Mouse (Mus musculus): Measurements from ENCODE around the gene Spcs2. TPM values are rescaled to one million over a fixed set of nuclear protein-coding genes. Genes with fewer than 3 reads are reported as not detected.
A peak's percentile ranks its signal among the peaks of the same experiment; 100 is the strongest.

Spcs2 gene
- polyA plus RNA-seq, 1 experiment from 2014 or later, result 340 TPM

DNA sequence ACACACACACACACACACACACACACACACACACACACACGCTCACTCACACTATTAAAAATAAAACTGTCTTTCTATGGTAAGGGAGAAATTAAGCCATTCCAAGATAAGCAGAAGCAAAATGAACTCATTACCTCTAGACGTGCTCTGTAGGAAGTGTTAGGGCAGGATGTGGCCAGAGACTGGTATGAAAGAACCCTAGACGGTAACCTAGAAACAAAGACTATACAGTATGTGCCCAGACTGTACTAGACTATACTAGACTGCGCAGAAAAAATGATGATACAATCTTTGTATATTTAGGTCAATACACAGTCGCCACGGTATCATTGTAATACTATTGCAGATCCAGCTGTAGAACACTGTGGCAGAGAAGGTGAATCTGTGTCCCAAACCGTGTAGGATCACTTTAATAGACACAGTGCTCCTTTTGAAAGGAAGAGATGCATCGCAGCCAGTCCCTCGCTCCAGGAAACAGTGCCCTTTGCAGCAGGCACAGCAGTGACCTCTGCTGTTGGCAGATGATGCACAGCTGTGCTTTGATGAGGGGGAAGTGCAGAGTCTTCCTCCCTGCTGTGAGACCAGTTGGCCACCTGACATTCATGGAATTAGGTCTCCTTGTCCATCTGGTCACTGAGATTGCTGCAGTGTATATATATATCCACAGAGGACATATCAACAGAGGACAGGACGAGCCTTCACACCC is 26.1 kb upstream of the Spcs2 start:
- H3K4me3 ChIP-seq (replicated peaks; ENCODE audit: low read depth, low read length), result no peak overlapping the region
- H3K4me2 ChIP-seq (ENCODE audit: low read length), result no peak overlapping the region
- no peaks in the 10 kb centered on the region for H3K9me3 ChIP-seq (replicated peaks; ENCODE audit: low read length)
- peak; percentile 50 for TF ChIP-seq CTCF (IDR thresholded peaks at IDR 0.05; ENCODE audit: low read depth)
- H3K36me3 ChIP-seq (ENCODE audit: insufficient read depth, low read length), result no peaks in the 10 kb centered on the region
- H3K9ac ChIP-seq (ENCODE audit: low read depth, low read length), result no peak overlapping the region
- H3K4me1 ChIP-seq (replicated peaks; ENCODE audit: insufficient read depth, low read length), result no peaks in the 10 kb centered on the region
- DNase-seq (ENCODE audit: low spot score), result no peak
- ATAC-seq (replicated peaks; ENCODE audit: low FRiP score, low read depth), result no peak
- H3K27me3 ChIP-seq (ENCODE audit: insufficient read depth, low read length), result no peaks in the 10 kb centered on the region
- WGBS, result 41% methylated on average over 10 of the region's 10 CpGs
- H3K27ac ChIP-seq, result no peak overlapping the region

GRCm38 (mm10) chr7:99887743-99888142 is 24.5 kb upstream of the Spcs2 start:
- no peak overlapping the region for H3K27ac ChIP-seq
- no peak overlapping the region for H3K9ac ChIP-seq (ENCODE audit: low read depth, low read length)
- no peak overlapping the region for H3K4me2 ChIP-seq (ENCODE audit: low read length)
- no peak for DNase-seq (ENCODE audit: low spot score)
- TF ChIP-seq CTCF (IDR thresholded peaks at IDR 0.05; ENCODE audit: low read depth), result no peak
- no peak overlapping the region for H3K4me3 ChIP-seq (replicated peaks; ENCODE audit: low read depth, low read length)
- no peaks in the 10 kb centered on the region for H3K4me1 ChIP-seq (replicated peaks; ENCODE audit: insufficient read depth, low read length)
- H3K36me3 ChIP-seq (ENCODE audit: insufficient read depth, low read length), result no peaks in the 10 kb centered on the region
- no peaks in the 10 kb centered on the region for H3K9me3 ChIP-seq (replicated peaks; ENCODE audit: low read length)
- no peak for ATAC-seq (replicated peaks; ENCODE audit: low FRiP score, low read depth)
- no peaks in the 10 kb centered on the region for H3K27me3 ChIP-seq (ENCODE audit: insufficient read depth, low read length)

- Histone ChIP-seq H3K4me1 (replicated peaks; ENCODE audit: insufficient read depth, low read length) (no peaks in the 10 kb centered on the region), H3K4me3 (replicated peaks; ENCODE audit: low read depth, low read length) (no peak overlapping the region), H3K27me3 (ENCODE audit: insufficient read depth, low read length) (no peaks in the 10 kb centered on the region), H3K4me2 (ENCODE audit: low read length) (no peak overlapping the region), H3K9ac (ENCODE audit: low read depth, low read length) (no peak overlapping the region), H3K27ac (no peak overlapping the region), H3K9me3 (replicated peaks; ENCODE audit: low read length) (no peaks in the 10 kb centered on the region), H3K36me3 (ENCODE audit: insufficient read depth, low read length) (no peaks in the 10 kb centered on the region)
- DNase-seq (ENCODE audit: low spot score) (no peak), ATAC-seq (replicated peaks; ENCODE audit: low FRiP score, low read depth) (no peak)
- no peak for TF ChIP-seq CTCF (IDR thresholded peaks at IDR 0.05; ENCODE audit: low read depth)
- WGBS, result 79% methylated on average over 2 of the region's 2 CpGs
These were observed 24.0 kb upstream of the Spcs2 start for GRCm38 (mm10) chr7:99887230-99887735.

- TF ChIP-seq CTCF (IDR thresholded peaks at IDR 0.05; ENCODE audit: low read depth), result no peak
- no peak for DNase-seq (ENCODE audit: low spot score)
These were observed 15.0 kb upstream of the Spcs2 start for GRCm38 (mm10) chr7:99878254-99878653.

DNA sequence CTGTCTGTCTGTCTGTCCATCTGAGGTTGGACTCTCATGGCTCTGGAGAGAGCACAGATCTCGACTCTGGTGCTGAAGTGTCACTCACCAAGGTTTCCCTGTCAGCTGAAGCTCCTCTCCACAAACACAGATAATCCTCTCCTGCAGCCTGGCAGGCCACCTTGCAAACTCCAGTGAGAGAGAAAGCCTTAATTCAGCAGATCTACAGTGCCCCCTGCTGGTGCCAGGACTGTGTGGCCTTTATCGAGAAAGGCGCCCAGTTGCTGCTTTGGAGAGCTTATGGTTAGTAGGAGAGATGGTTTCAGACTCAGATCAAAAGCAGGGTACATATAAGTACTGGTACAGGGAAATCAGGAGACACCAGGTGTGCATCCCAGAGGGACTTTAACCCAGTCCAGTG is 13.1 kb upstream of the Spcs2 start:
- no peaks in the 10 kb centered on the region for H3K9me3 ChIP-seq (replicated peaks; ENCODE audit: low read length)
- ATAC-seq (replicated peaks; ENCODE audit: low FRiP score, low read depth) (no peak), DNase-seq (ENCODE audit: low spot score) (peak; percentile 83)
- no peak overlapping the region for H3K27ac ChIP-seq
- H3K4me1 ChIP-seq (replicated peaks; ENCODE audit: insufficient read depth, low read length), result no peaks in the 10 kb centered on the region
- WGBS, result 0% methylated on average over 3 of the region's 3 CpGs
- H3K27me3 ChIP-seq (ENCODE audit: insufficient read depth, low read length), result no peaks in the 10 kb centered on the region
- no peak overlapping the region for H3K4me2 ChIP-seq (ENCODE audit: low read length)
- H3K9ac ChIP-seq (ENCODE audit: low read depth, low read length), result no peak overlapping the region
- no peak overlapping the region for H3K4me3 ChIP-seq (replicated peaks; ENCODE audit: low read depth, low read length)
- H3K36me3 ChIP-seq (ENCODE audit: insufficient read depth, low read length), result no peaks in the 10 kb centered on the region
- peak; percentile 95 for TF ChIP-seq CTCF (IDR thresholded peaks at IDR 0.05; ENCODE audit: low read depth)

More at GRCm38 (mm10) chr7:99878254-99878653, 15.0 kb upstream of the Spcs2 start:
- Histone ChIP-seq H3K36me3 (ENCODE audit: insufficient read depth, low read length) (no peaks in the 10 kb centered on the region), H3K27ac (no peak overlapping the region), H3K4me2 (ENCODE audit: low read length) (no peak overlapping the region), H3K9me3 (replicated peaks; ENCODE audit: low read length) (no peaks in the 10 kb centered on the region), H3K4me3 (replicated peaks; ENCODE audit: low read depth, low read length) (no peak overlapping the region), H3K27me3 (ENCODE audit: insufficient read depth, low read length) (no peaks in the 10 kb centered on the region), H3K9ac (ENCODE audit: low read depth, low read length) (no peak overlapping the region), H3K4me1 (replicated peaks; ENCODE audit: insufficient read depth, low read length) (no peaks in the 10 kb centered on the region)
- 72% methylated on average over 2 of the region's 2 CpGs for WGBS
- no peak for ATAC-seq (replicated peaks; ENCODE audit: low FRiP score, low read depth)

DNA sequence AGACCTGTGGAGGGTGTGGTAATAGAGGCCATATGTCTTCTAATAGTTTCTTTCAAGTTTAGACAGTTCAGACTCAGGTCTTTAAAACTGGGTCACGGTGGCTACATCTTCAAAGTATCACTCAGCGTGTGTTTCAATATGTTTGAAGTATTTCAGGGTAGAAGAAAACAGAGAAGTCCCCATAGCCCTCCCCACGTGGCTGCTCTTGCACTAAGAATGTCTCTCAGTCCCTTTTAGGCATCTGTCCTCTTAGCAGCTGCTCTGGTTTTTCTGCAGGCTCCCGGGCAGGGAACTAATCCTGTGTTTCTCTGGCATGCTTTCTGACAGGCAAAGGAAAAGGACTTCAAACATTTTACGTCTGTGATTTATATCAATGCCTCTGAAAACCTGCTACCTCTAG is 12.6 kb upstream of the Spcs2 start:
- TF ChIP-seq CTCF (IDR thresholded peaks at IDR 0.05; ENCODE audit: low read depth), result no peak
- no peak for ATAC-seq (replicated peaks; ENCODE audit: low FRiP score, low read depth)
- Histone ChIP-seq H3K36me3 (ENCODE audit: insufficient read depth, low read length) (no peaks in the 10 kb centered on the region), H3K4me1 (replicated peaks; ENCODE audit: insufficient read depth, low read length) (no peaks in the 10 kb centered on the region), H3K4me3 (replicated peaks; ENCODE audit: low read depth, low read length) (no peak overlapping the region), H3K4me2 (ENCODE audit: low read length) (no peak overlapping the region), H3K9ac (ENCODE audit: low read depth, low read length) (no peak overlapping the region), H3K27me3 (ENCODE audit: insufficient read depth, low read length) (no peaks in the 10 kb centered on the region), H3K9me3 (replicated peaks; ENCODE audit: low read length) (no peaks in the 10 kb centered on the region), H3K27ac (no peak overlapping the region)
- 45% methylated on average over 5 of the region's 5 CpGs for WGBS
- DNase-seq (ENCODE audit: low spot score), result no peak

- Histone ChIP-seq H3K27me3 (ENCODE audit: insufficient read depth, low read length) (no peaks in the 10 kb centered on the region), H3K9me3 (replicated peaks; ENCODE audit: low read length) (no peaks in the 10 kb centered on the region), H3K27ac (no peak overlapping the region), H3K4me1 (replicated peaks; ENCODE audit: insufficient read depth, low read length) (no peaks in the 10 kb centered on the region), H3K4me3 (replicated peaks; ENCODE audit: low read depth, low read length) (no peak overlapping the region), H3K9ac (ENCODE audit: low read depth, low read length) (no peak overlapping the region), H3K36me3 (ENCODE audit: insufficient read depth, low read length) (no peaks in the 10 kb centered on the region), H3K4me2 (ENCODE audit: low read length) (no peak overlapping the region)
- no peak for TF ChIP-seq CTCF (IDR thresholded peaks at IDR 0.05; ENCODE audit: low read depth)
- ATAC-seq (replicated peaks; ENCODE audit: low FRiP score, low read depth) (no peak), DNase-seq (ENCODE audit: low spot score) (no peak)
- 69% methylated on average over 6 of the region's 6 CpGs for WGBS
These were observed 10.7 kb upstream of the Spcs2 start for GRCm38 (mm10) chr7:99873965-99874364.

All from kidney, postnatal 0 days (tissue).